Mouse (Mus musculus) erythroblast, embryonic 14.5 days (primary cell): ENCODE measurements around the gene Rfc1. TPM values are rescaled to one million over a fixed set of nuclear protein-coding genes. Genes with fewer than 3 reads are reported as not detected.
"Not testable (repeated sequence)": the region's sequence is repeated elsewhere in the genome, so short reads cannot be mapped to it uniquely, and the experiment has no call there.

Source experiments
- H3K27me3 ChIP-seq: 2 replicates; pipeline ENCODE4 v1.6.1; 2012; ENCODE audit warnings: inconsistent platforms; ENCODE audit not compliant: control insufficient read depth
- H3K36me3 ChIP-seq: 2 replicates; pipeline ENCODE4 v1.6.1; 2012; ENCODE audit warnings: mild to moderate bottlenecking, inconsistent platforms; ENCODE audit not compliant: control insufficient read depth
- H3K4me1 ChIP-seq: 2 replicates; pipeline ENCODE4 v1.6.1; 2012; ENCODE audit warnings: inconsistent platforms; ENCODE audit not compliant: control insufficient read depth
- H3K4me3 ChIP-seq: replicated peaks from 2 replicates; pipeline ENCODE3; 2012; ENCODE audit warnings: moderate library complexity, mild to moderate bottlenecking, inconsistent platforms
- H3K9me3 ChIP-seq: 2 replicates; pipeline ENCODE4 v1.6.1; 2012; ENCODE audit warnings: low read length, inconsistent platforms, mixed read lengths; ENCODE audit not compliant: control insufficient read depth
- GATA1 ChIP-seq: IDR thresholded peaks from 2 replicates; pipeline ENCODE4 v1.6.1; 2012; ENCODE audit warnings: low read length, inconsistent platforms, mixed read lengths
- TAL1 ChIP-seq: IDR thresholded peaks from 3 replicates; pipeline ENCODE4 v1.6.1; 2012; ENCODE audit warnings: low read length, inconsistent platforms, mixed read lengths
- polyA plus RNA-seq: library from polyadenylated mRNA; stranded (reverse); fragments of >175 nt; gene quantifications from 2 replicates; pipeline ENCODE4 v1.2.3, GENCODE M21; 2012

Gene Rfc1
- polyA plus RNA-seq, 1 experiment, result 0.98 TPM

DNA sequence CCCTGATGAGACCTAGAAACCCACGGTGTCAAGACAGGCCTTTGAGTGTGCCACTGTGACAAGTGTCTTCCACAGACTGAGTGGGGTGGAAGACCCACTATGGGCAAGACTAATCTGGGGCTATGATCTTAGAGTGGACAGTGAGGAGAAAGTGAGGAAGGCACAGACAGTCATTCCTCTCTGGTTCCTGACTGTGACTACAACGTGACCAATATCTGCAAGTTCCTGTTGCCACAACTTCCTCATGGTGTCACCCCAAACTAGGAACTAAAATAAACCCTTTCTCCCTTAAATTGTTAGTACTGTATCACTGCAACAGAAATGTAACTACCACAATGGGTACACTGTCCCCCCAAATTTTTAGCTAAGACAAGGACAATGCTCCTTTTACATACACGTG is 26.6 kb downstream of the Rfc1 start:
- Histone ChIP-seq H3K36me3 (peaks cover 89% of the 10 kb centered on the region), H3K4me1 (no peaks in the 10 kb centered on the region), H3K9me3 (no peaks in the 10 kb centered on the region), H3K27me3 (no peaks in the 10 kb centered on the region), H3K4me3 (no peak overlapping the region)
- TF ChIP-seq TAL1, result no peak
- TF ChIP-seq GATA1, result no peak

GRCm38 (mm10) chr5:65308208-65308607 is 27.3 kb downstream of the Rfc1 start:
- no peaks in the 10 kb centered on the region for H3K27me3 ChIP-seq
- TF ChIP-seq TAL1 (no peak), GATA1 (no peak)
- peaks cover 92% of the 10 kb centered on the region for H3K36me3 ChIP-seq

GRCm38 (mm10) chr5:65305516-65305915 is 30.0 kb downstream of the Rfc1 start:
- H3K27me3 ChIP-seq, result no peaks in the 10 kb centered on the region
- TF ChIP-seq GATA1 (no peak), TAL1 (no peak)
- H3K4me1 ChIP-seq, result peaks cover 4% of the 10 kb centered on the region
- no peaks in the 10 kb centered on the region for H3K9me3 ChIP-seq
- peaks cover 90% of the 10 kb centered on the region for H3K36me3 ChIP-seq
- H3K4me3 ChIP-seq, result no peak overlapping the region

More at GRCm38 (mm10) chr5:65308208-65308607, 27.3 kb downstream of the Rfc1 start:
- H3K4me3 ChIP-seq, result no peak overlapping the region
- H3K4me1 ChIP-seq, result no peaks in the 10 kb centered on the region
- H3K9me3 ChIP-seq, result no peaks in the 10 kb centered on the region

- no peak for TF ChIP-seq TAL1
- TF ChIP-seq GATA1, result no peak
- peaks cover 97% of the 10 kb centered on the region for H3K36me3 ChIP-seq
These were observed 35.3 kb downstream of the Rfc1 start for GRCm38 (mm10) chr5:65300121-65300520.

GRCm38 (mm10) chr5:65299623-65300022 is 35.8 kb downstream of the Rfc1 start:
- not testable (repeated sequence) for H3K9me3 ChIP-seq, H3K27me3 ChIP-seq, H3K4me3 ChIP-seq
- Histone ChIP-seq H3K36me3 (peaks cover 97% of the 10 kb centered on the region), H3K4me1 (peaks cover 25% of the 10 kb centered on the region)

More at GRCm38 (mm10) chr5:65300121-65300520, 35.3 kb downstream of the Rfc1 start:
- H3K4me1 ChIP-seq, result peaks cover 25% of the 10 kb centered on the region
- no peaks in the 10 kb centered on the region for H3K9me3 ChIP-seq
- no peaks in the 10 kb centered on the region for H3K27me3 ChIP-seq
- no peak overlapping the region for H3K4me3 ChIP-seq

DNA sequence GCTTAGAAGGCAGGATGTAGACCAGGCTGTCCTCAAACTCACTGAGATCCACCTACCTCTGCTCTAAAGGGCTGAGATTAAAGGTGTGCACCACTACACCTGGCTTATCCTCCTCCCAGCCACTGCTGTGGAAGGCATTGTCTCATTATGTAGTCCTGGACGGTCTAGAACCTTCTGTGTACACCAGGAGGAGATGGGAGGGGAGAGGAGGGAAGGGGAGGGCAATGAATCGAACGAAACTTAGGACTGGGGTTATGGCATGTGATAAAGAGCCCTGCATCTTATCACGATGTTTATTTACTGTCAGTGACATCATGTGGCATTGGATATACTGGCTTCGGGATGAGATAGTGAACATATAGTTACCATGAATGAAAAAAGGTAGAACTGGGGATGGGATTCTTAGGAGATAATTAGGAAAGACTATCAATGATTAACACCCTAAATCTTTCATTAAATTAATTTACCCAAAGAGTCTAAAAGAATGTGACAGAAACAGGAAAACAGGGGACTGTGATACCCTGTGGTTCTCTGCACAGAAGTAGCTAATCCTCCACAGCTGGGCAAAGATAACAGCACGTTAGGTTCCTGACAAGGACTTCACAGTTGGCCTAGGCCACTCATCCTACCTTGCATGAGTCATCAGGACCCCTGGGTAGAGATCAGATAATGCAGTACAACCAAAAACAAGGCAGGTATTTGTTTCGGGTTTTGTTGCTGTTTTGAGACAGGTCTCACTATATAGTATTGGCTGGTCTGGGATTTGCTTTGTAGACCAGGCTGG is 37.1 kb downstream of the Rfc1 start:
- no peak for TF ChIP-seq TAL1
- TF ChIP-seq GATA1, result no peak
- Histone ChIP-seq H3K4me1 (peaks cover 25% of the 10 kb centered on the region), H3K36me3 (peaks cover 97% of the 10 kb centered on the region), H3K27me3 (no peaks in the 10 kb centered on the region), H3K4me3 (no peak overlapping the region), H3K9me3 (no peaks in the 10 kb centered on the region)

GRCm38 (mm10) chr5:65294270-65294669 is 41.2 kb downstream of the Rfc1 start:
- TF ChIP-seq GATA1 (no peak), TAL1 (no peak)
- H3K36me3 ChIP-seq, result peaks cover 98% of the 10 kb centered on the region

GRCm38 (mm10) chr5:65293627-65294026 is 41.8 kb downstream of the Rfc1 start:
- Histone ChIP-seq H3K4me3 (no peak overlapping the region), H3K4me1 (peaks cover 24% of the 10 kb centered on the region), H3K9me3 (no peaks in the 10 kb centered on the region), H3K27me3 (no peaks in the 10 kb centered on the region), H3K36me3 (peaks cover 97% of the 10 kb centered on the region)
- TF ChIP-seq TAL1 (no peak), GATA1 (no peak)

More at GRCm38 (mm10) chr5:65294270-65294669, 41.2 kb downstream of the Rfc1 start:
- Histone ChIP-seq H3K4me1 (peaks cover 26% of the 10 kb centered on the region), H3K9me3 (no peaks in the 10 kb centered on the region), H3K4me3 (no peak overlapping the region), H3K27me3 (no peaks in the 10 kb centered on the region)

- peaks cover 98% of the 10 kb centered on the region for H3K36me3 ChIP-seq
- not testable (repeated sequence) for H3K27me3 ChIP-seq
These were observed 46.5 kb downstream of the Rfc1 start for GRCm38 (mm10) chr5:65289009-65289408.

More at GRCm38 (mm10) chr5:65289009-65289408, 46.5 kb downstream of the Rfc1 start:
- H3K4me3 ChIP-seq, H3K9me3 ChIP-seq: not testable (repeated sequence)
- H3K4me1 ChIP-seq, result peaks cover 31% of the 10 kb centered on the region
